Mouse (Mus musculus): ENCODE data around the gene Csrp3.

DNA sequence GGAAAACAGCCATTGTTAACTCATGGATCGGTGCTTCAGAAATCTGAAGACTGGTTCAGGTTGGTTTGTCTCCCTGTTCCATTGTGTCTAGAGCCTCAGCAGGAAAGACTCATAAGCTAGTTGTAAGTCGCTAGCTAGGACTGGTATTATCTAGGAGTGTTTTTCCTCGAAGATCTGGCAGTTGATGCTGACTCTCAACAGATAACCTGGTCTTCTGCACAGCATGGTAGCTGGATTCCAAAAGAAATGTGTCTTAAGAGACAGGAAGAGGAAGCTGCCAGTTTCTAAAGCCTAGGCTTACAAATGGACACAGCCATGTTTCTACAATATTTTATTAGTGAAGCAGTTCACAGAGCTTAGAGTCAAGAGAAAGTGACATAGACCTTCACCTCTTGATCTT, 56.4 kb downstream of the Csrp3 start:
- TF ChIP-seq CTCF (conservative IDR thresholded peaks at IDR 0.05 in 1 of 2, IDR thresholded peaks at IDR 0.05 in 1 of 2; ENCODE audit: low read depth in 2 of 2, low read length in 2 of 2) (no peak), GABPA (IDR thresholded peaks at IDR 0.05; ENCODE audit: insufficient replicate concordance, low read depth, low read length) (no peak), POLR2A (IDR thresholded peaks at IDR 0.05; ENCODE audit: low read depth, low read length) (no peak), USF1 (IDR thresholded peaks at IDR 0.05; ENCODE audit: low read depth, low read length) (no peak), BHLHE40 (IDR thresholded peaks at IDR 0.05; ENCODE audit: low read depth, low read length) (no peak), CHD1 (IDR thresholded peaks at IDR 0.05; ENCODE audit: low read depth, low read length) (no peak), ZNF384 (IDR thresholded peaks at IDR 0.05; ENCODE audit: low read depth, low read length) (no peak)

Measured in CH12.LX (cell line).